Mouse (Mus musculus): ENCODE data around the gene Strbp. TPM values are rescaled to one million over a fixed set of nuclear protein-coding genes. Genes with fewer than 3 reads are reported as not detected.

The Strbp gene
- polyA plus RNA-seq, 1 experiment from 2014 or later, result 16.8 TPM

DNA sequence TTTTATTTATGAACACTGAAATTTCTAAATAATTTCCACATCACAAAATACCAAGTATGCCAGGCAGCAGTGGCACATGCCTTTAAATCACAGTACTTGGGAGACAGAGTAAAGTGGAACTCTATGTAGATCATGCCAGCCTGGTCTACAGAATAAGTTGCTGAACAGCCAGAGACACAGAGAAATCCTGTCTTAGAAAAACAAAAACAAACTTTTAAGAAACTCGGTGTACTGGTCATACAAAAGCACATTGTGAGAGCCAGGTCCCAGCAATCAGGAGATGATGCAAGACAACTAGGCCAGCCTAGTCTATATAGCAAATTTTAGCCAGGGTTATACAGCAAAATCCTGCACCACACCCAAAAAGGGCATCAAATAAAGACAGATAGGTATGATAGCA is 52.6 kb downstream of the Strbp start:
- H3K36me3 ChIP-seq (ENCODE audit: insufficient read depth, low read length), result no peaks in the 10 kb centered on the region
- no peak overlapping the region for H3K27ac ChIP-seq (ENCODE audit: low read length)
- H3K4me1 ChIP-seq (ENCODE audit: insufficient read depth, low read depth, low read length), result no peaks in the 10 kb centered on the region
- no peak overlapping the region for H3K4me3 ChIP-seq (ENCODE audit: low read depth, low read length)
- H3K9me3 ChIP-seq (ENCODE audit: low read length), result no peaks in the 10 kb centered on the region
- 77% methylated on average over 1 of the region's 1 CpGs for WGBS
- TF ChIP-seq EP300 (IDR thresholded peaks at IDR 0.05) (no peak), CTCF (IDR thresholded peaks at IDR 0.05) (no peak)
- no peak for DNase-seq (ENCODE audit: low spot score)
- H3K4me2 ChIP-seq (replicated peaks; ENCODE audit: low read depth, low read length), result no peak overlapping the region
- no peak for ATAC-seq
- no peak overlapping the region for H3K9ac ChIP-seq (replicated peaks; ENCODE audit: low read depth)
- H3K27me3 ChIP-seq (replicated peaks; ENCODE audit: insufficient read depth, low read length), result no peaks in the 10 kb centered on the region

DNA sequence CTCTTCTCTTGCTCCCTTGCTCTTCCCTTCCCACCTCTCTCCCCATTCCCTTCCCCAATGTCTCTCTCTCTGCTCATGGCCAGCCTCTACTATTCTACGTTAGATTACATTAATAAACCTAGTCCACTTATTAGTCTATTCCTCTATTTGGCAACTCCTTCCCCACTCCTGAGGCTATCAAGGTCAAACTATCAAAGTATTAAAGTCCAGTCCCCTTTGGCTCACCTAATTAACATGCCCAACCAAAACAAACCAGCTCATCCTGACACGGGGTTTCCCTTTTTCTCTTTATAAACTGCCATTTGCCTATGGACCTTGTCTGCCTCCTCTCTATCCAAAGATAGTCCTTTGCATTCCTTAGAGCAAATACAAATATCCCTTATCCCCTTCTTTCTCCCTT is 54.1 kb downstream of the Strbp start:
- Histone ChIP-seq H3K36me3 (ENCODE audit: insufficient read depth, low read length) (no peaks in the 10 kb centered on the region), H3K27me3 (replicated peaks; ENCODE audit: insufficient read depth, low read length) (no peaks in the 10 kb centered on the region), H3K9ac (replicated peaks; ENCODE audit: low read depth) (no peak overlapping the region), H3K9me3 (ENCODE audit: low read length) (no peaks in the 10 kb centered on the region), H3K4me1 (ENCODE audit: insufficient read depth, low read depth, low read length) (no peaks in the 10 kb centered on the region), H3K4me3 (ENCODE audit: low read depth, low read length) (no peak overlapping the region), H3K27ac (ENCODE audit: low read length) (no peak overlapping the region), H3K4me2 (replicated peaks; ENCODE audit: low read depth, low read length) (no peak overlapping the region)
- ATAC-seq (no peak), DNase-seq (ENCODE audit: low spot score) (no peak)
- 57% methylated on average over 2 of the region's 2 CpGs for WGBS
- TF ChIP-seq EP300 (IDR thresholded peaks at IDR 0.05) (no peak), CTCF (IDR thresholded peaks at IDR 0.05) (no peak)

DNA sequence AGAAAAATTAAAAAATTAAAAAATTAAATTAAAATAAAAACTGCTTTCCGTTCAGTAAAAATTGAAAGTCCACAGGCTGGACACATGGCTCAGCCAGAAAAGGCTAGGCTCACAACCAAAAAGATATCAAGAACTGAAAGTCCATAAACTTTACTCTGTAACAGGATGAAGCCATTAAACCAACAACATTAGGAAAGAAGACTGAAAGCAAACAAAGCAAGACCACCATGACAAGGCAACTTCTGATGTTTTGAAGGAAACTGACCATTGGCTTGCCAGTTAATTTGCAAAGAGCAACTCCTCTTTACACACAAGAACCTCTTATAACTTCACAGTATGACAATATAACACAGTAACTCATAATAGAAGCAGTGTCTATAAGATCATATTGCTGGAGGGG is 54.7 kb downstream of the Strbp start:
- DNase-seq (ENCODE audit: low spot score) (no peak), ATAC-seq (no peak)
- no peaks in the 10 kb centered on the region for H3K36me3 ChIP-seq (ENCODE audit: insufficient read depth, low read length)
- H3K4me2 ChIP-seq (replicated peaks; ENCODE audit: low read depth, low read length), result no peak overlapping the region
- H3K9ac ChIP-seq (replicated peaks; ENCODE audit: low read depth), result no peak overlapping the region
- H3K27me3 ChIP-seq (replicated peaks; ENCODE audit: insufficient read depth, low read length), result no peaks in the 10 kb centered on the region
- H3K27ac ChIP-seq (ENCODE audit: low read length), result no peak overlapping the region
- H3K4me1 ChIP-seq (ENCODE audit: insufficient read depth, low read depth, low read length), result no peaks in the 10 kb centered on the region
- TF ChIP-seq CTCF (IDR thresholded peaks at IDR 0.05) (no peak), EP300 (IDR thresholded peaks at IDR 0.05) (no peak)
- H3K4me3 ChIP-seq (ENCODE audit: low read depth, low read length), result no peak overlapping the region
- WGBS, result 93% methylated on average over 1 of the region's 1 CpGs
- no peaks in the 10 kb centered on the region for H3K9me3 ChIP-seq (ENCODE audit: low read length)

DNA sequence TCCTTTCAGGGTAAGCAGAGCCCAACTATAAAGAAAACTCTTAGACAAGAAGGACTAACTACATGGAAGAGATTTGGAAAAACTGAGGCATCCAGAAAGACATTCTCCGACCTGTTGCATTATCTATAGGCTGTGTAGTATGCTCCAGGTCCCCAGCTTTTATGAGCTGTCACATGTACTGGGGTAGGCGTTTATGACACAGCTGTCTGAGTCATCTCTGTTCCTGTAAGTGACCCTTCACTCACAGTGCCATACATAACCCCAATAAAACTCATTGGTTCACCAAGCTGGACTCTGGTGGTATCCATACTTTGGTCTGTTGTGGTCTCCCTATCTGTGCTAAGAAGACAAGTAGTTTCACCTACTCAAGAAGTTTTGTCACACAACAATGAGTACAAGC is 80.3 kb downstream of the Strbp start:
- H3K9ac ChIP-seq (replicated peaks; ENCODE audit: low read depth), result no peak overlapping the region
- H3K9me3 ChIP-seq (ENCODE audit: low read length), result no peaks in the 10 kb centered on the region
- no peaks in the 10 kb centered on the region for H3K4me1 ChIP-seq (ENCODE audit: insufficient read depth, low read depth, low read length)
- no peaks in the 10 kb centered on the region for H3K27me3 ChIP-seq (replicated peaks; ENCODE audit: insufficient read depth, low read length)
- ATAC-seq (no peak), DNase-seq (ENCODE audit: low spot score) (no peak)
- no peak overlapping the region for H3K4me3 ChIP-seq (ENCODE audit: low read depth, low read length)
- H3K27ac ChIP-seq (ENCODE audit: low read length), result no peak overlapping the region
- TF ChIP-seq CTCF (IDR thresholded peaks at IDR 0.05) (no peak), EP300 (IDR thresholded peaks at IDR 0.05) (no peak)
- H3K36me3 ChIP-seq (ENCODE audit: insufficient read depth, low read length), result no peaks in the 10 kb centered on the region
- no peak overlapping the region for H3K4me2 ChIP-seq (replicated peaks; ENCODE audit: low read depth, low read length)
- WGBS, result 80% methylated on average over 2 of the region's 2 CpGs

DNA sequence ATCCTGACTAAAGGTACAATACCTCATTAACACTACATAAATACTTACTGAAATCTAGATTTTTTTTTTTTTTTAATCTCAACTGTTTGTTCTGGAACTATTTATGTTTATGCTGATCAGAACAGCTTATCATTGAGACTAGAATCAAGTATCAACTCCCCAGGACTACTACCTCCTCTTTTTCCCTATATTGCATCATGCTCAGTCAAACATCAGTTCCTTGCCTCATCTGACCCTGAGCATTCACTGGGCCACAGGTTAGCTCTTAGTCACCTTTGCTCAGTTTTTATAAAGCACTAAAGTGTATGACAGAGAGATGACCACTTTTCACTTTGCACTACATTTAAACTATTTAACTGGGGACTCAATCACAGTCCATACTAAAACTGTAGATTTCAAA is 115.7 kb downstream of the Strbp start:
- H3K4me1 ChIP-seq (ENCODE audit: insufficient read depth, low read depth, low read length), result no peaks in the 10 kb centered on the region
- H3K9ac ChIP-seq (replicated peaks; ENCODE audit: low read depth), result no peak overlapping the region
- DNase-seq (ENCODE audit: low spot score), result no peak
- no peaks in the 10 kb centered on the region for H3K9me3 ChIP-seq (ENCODE audit: low read length)
- H3K4me3 ChIP-seq (ENCODE audit: low read depth, low read length), result no peak overlapping the region
- no peak overlapping the region for H3K27ac ChIP-seq (ENCODE audit: low read length)
- H3K27me3 ChIP-seq (replicated peaks; ENCODE audit: insufficient read depth, low read length), result no peaks in the 10 kb centered on the region
- ATAC-seq, result no peak
- TF ChIP-seq CTCF (IDR thresholded peaks at IDR 0.05) (no peak), EP300 (IDR thresholded peaks at IDR 0.05) (no peak)
- H3K36me3 ChIP-seq (ENCODE audit: insufficient read depth, low read length), result no peaks in the 10 kb centered on the region
- no peak overlapping the region for H3K4me2 ChIP-seq (replicated peaks; ENCODE audit: low read depth, low read length)

DNA sequence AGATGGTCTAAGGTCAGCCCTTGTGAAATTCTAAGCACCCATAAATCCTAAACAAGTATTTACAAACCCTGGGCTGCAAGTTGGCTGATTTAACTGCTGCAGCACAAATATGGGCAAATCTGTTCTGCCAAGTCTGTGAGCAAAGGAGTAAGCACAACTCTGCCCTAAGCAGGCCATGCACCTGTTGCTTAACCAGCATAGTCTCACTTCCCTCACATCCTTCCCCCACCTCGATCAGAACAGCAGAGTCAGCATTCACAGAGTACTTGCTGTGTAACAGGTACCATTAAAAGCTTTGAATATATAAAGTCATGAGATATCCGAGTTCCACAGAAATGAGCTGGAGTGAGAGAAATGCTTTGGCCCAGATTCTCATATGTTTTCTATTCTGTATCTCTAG is 125.5 kb downstream of the Strbp start:
- Histone ChIP-seq H3K27ac (ENCODE audit: low read length) (no peak overlapping the region), H3K4me2 (replicated peaks; ENCODE audit: low read depth, low read length) (no peak overlapping the region), H3K4me1 (ENCODE audit: insufficient read depth, low read depth, low read length) (no peaks in the 10 kb centered on the region), H3K27me3 (replicated peaks; ENCODE audit: insufficient read depth, low read length) (no peaks in the 10 kb centered on the region), H3K4me3 (ENCODE audit: low read depth, low read length) (no peak overlapping the region), H3K9ac (replicated peaks; ENCODE audit: low read depth) (no peak overlapping the region), H3K9me3 (ENCODE audit: low read length) (no peaks in the 10 kb centered on the region), H3K36me3 (ENCODE audit: insufficient read depth, low read length) (no peaks in the 10 kb centered on the region)
- ATAC-seq (no peak), DNase-seq (ENCODE audit: low spot score) (no peak)
- 81% methylated on average over 2 of the region's 2 CpGs for WGBS
- TF ChIP-seq CTCF (IDR thresholded peaks at IDR 0.05), result no peak
- no peak for TF ChIP-seq EP300 (IDR thresholded peaks at IDR 0.05)

DNA sequence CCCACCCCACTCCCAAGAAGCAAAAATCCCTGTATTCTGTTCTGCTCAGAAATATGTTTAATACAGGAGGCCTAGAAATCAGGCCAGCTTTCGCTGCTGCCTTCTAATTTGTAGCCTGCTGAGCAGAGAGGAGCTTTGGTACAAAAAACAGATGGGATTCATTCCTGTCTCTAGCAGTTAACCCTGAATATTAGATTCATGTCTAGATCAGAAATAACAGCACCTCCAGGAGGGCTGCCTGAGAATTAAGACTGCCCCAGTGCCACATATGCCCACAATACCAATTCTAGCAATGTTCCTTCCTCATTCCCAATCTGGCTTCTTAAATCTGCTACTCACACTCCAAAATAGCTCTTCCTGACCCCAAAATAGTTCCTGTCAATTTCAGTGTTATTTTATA is 127.0 kb downstream of the Strbp start:
- no peaks in the 10 kb centered on the region for H3K4me1 ChIP-seq (ENCODE audit: insufficient read depth, low read depth, low read length)
- H3K36me3 ChIP-seq (ENCODE audit: insufficient read depth, low read length), result no peaks in the 10 kb centered on the region
- WGBS, result 93% methylated on average over 1 of the region's 1 CpGs
- H3K9ac ChIP-seq (replicated peaks; ENCODE audit: low read depth), result no peak overlapping the region
- no peak overlapping the region for H3K4me2 ChIP-seq (replicated peaks; ENCODE audit: low read depth, low read length)
- no peak overlapping the region for H3K4me3 ChIP-seq (ENCODE audit: low read depth, low read length)
- DNase-seq (ENCODE audit: low spot score) (no peak), ATAC-seq (no peak)
- no peak overlapping the region for H3K27ac ChIP-seq (ENCODE audit: low read length)
- no peaks in the 10 kb centered on the region for H3K27me3 ChIP-seq (replicated peaks; ENCODE audit: insufficient read depth, low read length)
- no peaks in the 10 kb centered on the region for H3K9me3 ChIP-seq (ENCODE audit: low read length)
- TF ChIP-seq EP300 (IDR thresholded peaks at IDR 0.05), result no peak
- TF ChIP-seq CTCF (IDR thresholded peaks at IDR 0.05), result no peak
